Mouse (Mus musculus): ENCODE data around the gene Cdh3.
"Not testable (repeated sequence)": the region's sequence is repeated elsewhere in the genome, so short reads cannot be mapped to it uniquely, and the experiment has no call there.

Gene Cdh3

DNA sequence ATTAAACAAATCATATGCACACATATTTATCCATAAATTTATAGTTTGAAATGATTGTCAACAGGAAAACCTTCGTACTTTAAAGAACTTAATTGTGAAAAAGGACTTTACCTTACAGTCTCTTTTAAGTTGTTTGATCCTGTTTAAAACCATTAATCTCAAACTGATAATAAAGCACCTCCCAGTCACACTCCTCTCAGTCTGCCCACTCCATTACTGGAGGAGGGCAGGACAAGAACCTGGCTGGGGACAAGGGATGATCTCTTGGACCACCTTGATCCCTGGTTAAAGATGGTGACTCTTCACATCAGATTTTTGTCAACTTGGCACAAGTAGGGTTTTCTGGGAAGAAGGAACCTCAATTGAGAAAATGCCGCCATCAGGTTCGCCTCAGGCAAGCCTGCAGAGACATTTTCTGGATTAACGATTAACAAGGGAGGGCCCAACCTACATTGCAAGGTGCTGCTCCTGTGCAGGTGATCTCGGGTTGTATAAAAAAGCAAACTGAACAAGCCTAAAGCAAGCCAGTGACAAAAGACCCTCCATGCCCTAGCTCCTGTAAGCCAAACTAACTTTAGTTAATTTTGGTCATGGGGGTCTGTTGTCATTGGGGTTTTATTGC lies 61.0 kb downstream of the Cdh3 start:
- no peak for DNase-seq (ENCODE audit: low spot score in 2 of 2)

- not testable (repeated sequence) for DNase-seq (ENCODE audit: low spot score in 2 of 2)
These were observed 61.5 kb downstream of the Cdh3 start for GRCm38 (mm10) chr8:106572175-106572574.

- not testable (repeated sequence) for DNase-seq (ENCODE audit: low spot score in 2 of 2)
These were observed 62.5 kb downstream of the Cdh3 start, which contains the start of gene Gm10073 for GRCm38 (mm10) chr8:106573168-106573567. Gene Gm10073, minus strand, starts transcription at chr8:106573461.

GRCm38 (mm10) chr8:106574283-106574682 lies 63.6 kb downstream of the Cdh3 start:
- no peak for DNase-seq (ENCODE audit: low spot score in 2 of 2)

GRCm38 (mm10) chr8:106576849-106577555 lies 66.3 kb downstream of the Cdh3 start:
- DNase-seq (ENCODE audit: low spot score in 2 of 2): no peak

- no peak for DNase-seq (ENCODE audit: low spot score in 2 of 2)
These were observed 68.8 kb downstream of the Cdh3 start for GRCm38 (mm10) chr8:106579510-106579909.

DNA sequence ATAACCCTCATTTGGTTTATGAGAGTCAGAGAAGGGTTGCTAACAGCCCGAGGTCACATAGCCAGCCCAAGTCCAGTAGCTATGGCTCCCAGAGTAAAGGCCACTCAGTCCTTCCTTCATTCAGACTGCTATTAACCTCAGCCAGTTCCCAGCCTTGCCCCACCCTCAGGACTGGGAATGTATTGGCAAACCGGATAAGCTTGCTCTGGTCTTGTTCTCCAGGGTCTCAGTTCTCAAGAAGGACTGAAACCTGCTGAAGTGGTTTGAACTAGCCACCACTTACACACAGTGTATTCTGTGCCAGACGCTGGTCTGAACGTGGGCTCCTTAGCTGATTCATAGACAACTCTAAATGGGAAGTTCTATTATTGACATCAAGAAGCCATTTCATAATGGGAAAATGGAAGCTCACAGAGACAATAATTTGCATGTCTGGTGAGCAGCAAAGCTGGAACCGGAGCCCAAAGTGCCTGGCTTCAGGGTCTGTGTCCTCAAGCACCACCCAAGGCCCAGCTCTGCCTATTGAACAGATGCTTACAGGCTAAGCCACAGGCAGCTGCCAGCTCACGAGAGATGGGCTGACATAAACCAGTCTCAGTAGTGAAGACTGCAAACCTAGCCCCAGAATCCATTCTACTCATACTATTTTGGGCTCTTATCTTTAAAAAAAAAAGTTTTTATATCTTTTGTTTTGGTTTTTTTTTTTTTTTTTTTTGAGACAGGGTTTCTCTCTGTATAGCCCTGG lies 70.8 kb downstream of the Cdh3 start:
- DNase-seq (ENCODE audit: low spot score in 2 of 2): no peak

DNA sequence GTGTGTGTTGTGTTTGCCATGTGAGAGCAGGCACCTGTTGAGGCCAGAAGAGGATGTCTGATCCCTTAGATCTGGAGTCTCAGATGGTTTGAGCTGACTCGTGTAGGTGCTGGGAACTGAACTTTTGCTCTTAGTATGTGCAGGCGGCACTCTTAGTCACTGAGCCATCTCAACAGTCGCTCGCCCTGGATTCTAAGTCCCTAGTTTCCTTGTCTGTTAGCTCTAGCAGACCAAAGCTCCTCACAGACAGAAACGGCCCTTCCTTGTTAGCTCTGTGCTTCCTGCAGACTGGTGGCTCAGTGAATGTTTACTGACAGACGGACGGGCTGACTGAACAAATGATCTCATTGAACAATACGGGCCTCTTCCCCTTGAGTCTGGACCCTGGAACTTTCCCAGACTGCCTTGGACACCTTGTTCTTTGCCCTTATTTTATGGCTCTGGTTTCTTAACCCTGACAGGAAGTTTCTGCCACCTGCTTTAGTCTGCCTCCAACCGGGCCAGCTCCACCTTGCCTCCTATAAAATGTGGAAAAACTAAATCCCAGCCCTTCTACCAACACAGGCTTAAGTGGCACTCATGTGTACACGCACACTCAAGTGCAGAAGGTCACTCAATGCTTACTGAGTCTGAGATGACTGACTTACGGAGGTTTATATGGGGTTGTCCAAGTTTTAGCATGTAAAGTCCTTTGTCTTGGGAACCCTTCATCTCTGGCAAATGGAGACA lies 74.4 kb downstream of the Cdh3 start:
- no peak for DNase-seq (ENCODE audit: low spot score in 2 of 2)

- DNase-seq (ENCODE audit: low spot score in 2 of 2): no peak
These were observed 75.0 kb downstream of the Cdh3 start for GRCm38 (mm10) chr8:106585671-106586037.

GRCm38 (mm10) chr8:106586896-106587295 lies 76.2 kb downstream of the Cdh3 start:
- DNase-seq (ENCODE audit: low spot score in 2 of 2): no peak

- no peak for DNase-seq (ENCODE audit: low spot score in 2 of 2)
These were observed 78.0 kb downstream of the Cdh3 start for GRCm38 (mm10) chr8:106588443-106589431.

DNA sequence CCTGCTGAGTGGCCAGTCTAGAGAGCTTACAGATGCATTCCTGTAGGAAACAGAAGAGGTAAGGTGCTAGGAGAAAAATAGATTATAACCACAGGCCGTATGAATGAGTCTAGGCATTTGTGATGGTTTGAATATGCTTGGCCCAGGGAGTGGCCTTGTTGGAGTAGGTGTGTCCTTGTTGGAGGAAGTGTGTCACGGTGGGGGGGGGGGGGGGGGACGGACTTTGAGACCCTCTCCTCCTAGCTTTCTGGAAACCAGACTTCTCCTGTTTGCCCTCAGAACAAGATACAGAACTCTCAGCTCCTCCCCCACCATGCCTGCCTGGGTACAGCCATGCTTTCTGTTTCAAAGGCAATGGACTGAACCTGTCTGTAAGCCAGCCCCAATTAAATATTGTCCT lies 81.8 kb downstream of the Cdh3 start:
- DNase-seq (ENCODE audit: low spot score in 2 of 2): no peak

DNA sequence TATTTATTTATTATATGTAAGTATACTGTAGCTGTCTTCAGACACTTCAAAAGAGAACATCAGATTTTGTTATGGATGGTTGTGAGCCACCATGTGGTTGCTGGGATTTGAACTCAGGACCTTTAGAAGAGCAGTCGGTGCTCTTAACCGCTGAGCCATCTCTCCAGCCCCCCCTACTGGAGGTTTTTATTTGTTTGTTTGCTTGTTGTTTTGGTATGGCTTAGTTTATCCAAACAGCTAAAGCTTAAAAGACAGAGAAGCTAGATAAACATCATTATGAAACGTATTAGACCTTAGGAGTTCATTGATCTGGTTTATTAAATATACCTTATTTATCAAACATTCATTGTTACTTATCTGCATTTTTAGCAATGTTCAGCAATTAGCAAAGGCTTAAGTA lies 84.9 kb downstream of the Cdh3 start:
- DNase-seq (ENCODE audit: low spot score in 2 of 2): not testable (repeated sequence)

GRCm38 (mm10) chr8:106597067-106597466 lies 86.4 kb downstream of the Cdh3 start:
- no peak for DNase-seq (ENCODE audit: low spot score in 2 of 2)

DNA sequence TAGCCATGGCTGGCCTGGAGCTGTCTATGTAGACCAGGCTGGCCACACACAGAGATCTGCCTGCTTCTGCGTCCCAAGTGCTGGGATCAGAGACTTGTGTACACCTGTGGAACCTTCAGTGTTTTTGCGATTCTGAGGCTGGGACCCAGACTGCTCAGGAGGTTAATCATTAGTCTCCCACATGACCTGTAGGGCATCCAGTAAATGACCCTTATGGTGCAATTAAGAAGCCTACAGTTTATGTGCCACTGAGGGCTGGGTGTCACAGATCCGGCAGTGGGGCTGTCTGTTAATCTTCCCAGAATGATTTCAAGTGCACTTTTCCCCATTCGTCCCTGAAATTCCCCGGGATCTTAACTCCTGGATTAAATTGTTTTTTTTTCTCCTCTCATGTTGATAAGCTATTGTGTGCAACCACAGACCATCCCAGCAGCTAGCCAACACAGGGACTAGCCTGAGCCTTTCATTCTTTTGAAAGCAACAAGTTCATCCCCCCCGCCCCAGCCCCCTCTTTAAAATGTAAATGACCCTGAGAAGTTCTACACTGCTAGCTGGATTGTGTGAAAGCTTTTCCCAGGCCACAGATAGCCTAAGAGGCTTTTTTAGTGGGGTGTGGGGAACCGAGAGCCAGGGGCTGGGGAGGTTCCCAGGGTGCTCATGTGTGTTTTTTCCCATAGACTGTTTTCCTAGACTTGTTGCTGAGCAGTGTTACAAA lies 88.7 kb downstream of the Cdh3 start:
- no peak for DNase-seq (ENCODE audit: low spot score in 2 of 2)

DNA sequence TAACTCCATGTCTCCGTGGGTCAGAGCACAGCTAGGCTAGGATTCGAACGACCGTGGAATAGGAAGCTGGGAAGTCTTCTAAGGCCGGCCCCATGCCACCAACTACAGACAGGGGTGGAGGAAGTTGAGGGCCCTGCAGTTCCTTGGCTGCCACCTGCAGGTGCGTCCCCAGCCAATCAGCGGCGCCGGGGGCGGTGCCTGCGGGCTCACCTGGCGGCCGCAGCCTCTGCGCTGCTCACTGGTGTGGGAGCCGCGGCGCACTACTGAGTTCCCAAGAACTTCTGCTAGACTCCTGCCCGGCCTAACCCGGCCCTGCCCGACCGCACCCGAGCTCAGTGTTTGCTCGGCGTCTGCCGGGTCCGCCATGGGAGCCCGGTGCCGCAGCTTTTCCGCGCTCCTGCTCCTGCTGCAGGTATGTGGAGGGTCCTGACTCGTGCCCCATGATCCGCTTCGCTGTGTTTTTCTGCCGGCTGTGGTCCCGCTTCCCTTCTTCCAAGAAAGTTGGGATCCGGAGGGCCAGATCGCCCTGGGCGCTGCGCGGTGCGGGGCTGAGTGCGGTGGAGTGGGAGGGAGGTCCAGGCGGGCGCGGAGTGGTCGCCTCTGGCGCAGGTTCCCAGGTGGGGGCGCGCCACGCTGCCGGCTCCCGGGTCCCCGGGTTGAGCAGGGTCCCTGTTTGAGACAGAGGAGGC lies 92.6 kb downstream of the Cdh3 start, which contains the start of gene Cdh1:
Gene Cdh1, plus strand, starts transcription at position 221 of the 689 bp plus-strand sequence.
- no peak for DNase-seq (ENCODE audit: low spot score in 2 of 2)

GRCm38 (mm10) chr8:106603933-106604332 lies 93.2 kb downstream of the Cdh3 start:
- DNase-seq (ENCODE audit: low spot score in 2 of 2): no peak

DNA sequence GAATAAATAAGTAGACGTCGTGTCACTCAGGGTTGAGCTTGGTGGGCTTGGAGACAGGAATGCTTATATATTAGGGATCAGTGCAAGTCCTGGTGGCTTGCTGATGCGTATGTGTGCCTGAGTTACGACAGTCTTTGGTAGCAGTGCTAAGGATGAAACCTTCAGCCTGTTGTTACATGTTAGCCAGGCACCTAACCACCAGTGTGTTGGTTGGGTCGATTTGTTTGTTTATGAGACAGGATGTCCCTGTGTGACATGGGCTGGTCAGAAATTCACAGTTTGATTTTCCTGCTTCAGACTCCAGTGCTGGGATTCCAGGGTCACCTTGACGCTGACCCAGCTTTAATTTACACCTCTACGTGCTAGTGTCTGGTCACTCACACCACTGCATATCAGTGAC lies 95.0 kb downstream of the Cdh3 start:
- no peak for DNase-seq (ENCODE audit: low spot score in 2 of 2)

- DNase-seq (ENCODE audit: low spot score in 2 of 2): no peak
These were observed 95.4 kb downstream of the Cdh3 start for GRCm38 (mm10) chr8:106606121-106606520.

Measured in spleen, postnatal 14 days (tissue).